Mouse (Mus musculus): ENCODE data around the gene Rem2. TPM values are rescaled to one million over a fixed set of nuclear protein-coding genes. Genes with fewer than 3 reads are reported as not detected.

Rem2 gene
- polyA plus RNA-seq, 1 experiment: 0.22 TPM

- H3K36me3 ChIP-seq (ENCODE audit: control insufficient read depth, insufficient read depth, low read length): no peaks in the 10 kb centered on the region
- TF ChIP-seq POLR2A (IDR thresholded peaks at IDR 0.05; ENCODE audit: low read depth, low read length) (no peak), CTCF (IDR thresholded peaks at IDR 0.05; ENCODE audit: extremely low read depth, insufficient read depth, insufficient read length, insufficient replicate concordance) (no peak)
- no peak overlapping the region for H3K27ac ChIP-seq (ENCODE audit: insufficient read depth, low read length)
- H3K4me3 ChIP-seq (ENCODE audit: extremely low read depth, insufficient read depth, insufficient read length): no peak overlapping the region
- no peaks in the 10 kb centered on the region for H3K27me3 ChIP-seq (ENCODE audit: control insufficient read depth, insufficient read depth, low read length)
- peaks cover 8% of the 10 kb centered on the region for H3K4me1 ChIP-seq (ENCODE audit: control insufficient read depth, insufficient read depth, insufficient read length)
- no peak for DNase-seq (ENCODE audit: low read depth in 1 of 2, low spot score in 2 of 2)
These were observed 12.4 kb downstream of the Rem2 start for GRCm38 (mm10) chr14:54488350-54488749.

GRCm38 (mm10) chr14:54492345-54493131, 16.6 kb downstream of the Rem2 start:
- no peak for TF ChIP-seq CTCF (IDR thresholded peaks at IDR 0.05; ENCODE audit: extremely low read depth, insufficient read depth, insufficient read length, insufficient replicate concordance)
- no peak for TF ChIP-seq POLR2A (IDR thresholded peaks at IDR 0.05; ENCODE audit: low read depth, low read length)
- H3K27ac ChIP-seq (ENCODE audit: insufficient read depth, low read length): peak overlapping the region; percentile 75
- no peaks in the 10 kb centered on the region for H3K36me3 ChIP-seq (ENCODE audit: control insufficient read depth, insufficient read depth, low read length)
- H3K4me3 ChIP-seq (ENCODE audit: extremely low read depth, insufficient read depth, insufficient read length): no peak overlapping the region; the same call in 1 of the 2 replicates
- no peaks in the 10 kb centered on the region for H3K27me3 ChIP-seq (ENCODE audit: control insufficient read depth, insufficient read depth, low read length)
- H3K4me1 ChIP-seq (ENCODE audit: control insufficient read depth, insufficient read depth, insufficient read length): peaks cover 13% of the 10 kb centered on the region
- DNase-seq (ENCODE audit: low read depth in 1 of 2, low spot score in 2 of 2): no peak
- WGBS: 39% methylated on average over 18 of the region's 18 CpGs

DNA sequence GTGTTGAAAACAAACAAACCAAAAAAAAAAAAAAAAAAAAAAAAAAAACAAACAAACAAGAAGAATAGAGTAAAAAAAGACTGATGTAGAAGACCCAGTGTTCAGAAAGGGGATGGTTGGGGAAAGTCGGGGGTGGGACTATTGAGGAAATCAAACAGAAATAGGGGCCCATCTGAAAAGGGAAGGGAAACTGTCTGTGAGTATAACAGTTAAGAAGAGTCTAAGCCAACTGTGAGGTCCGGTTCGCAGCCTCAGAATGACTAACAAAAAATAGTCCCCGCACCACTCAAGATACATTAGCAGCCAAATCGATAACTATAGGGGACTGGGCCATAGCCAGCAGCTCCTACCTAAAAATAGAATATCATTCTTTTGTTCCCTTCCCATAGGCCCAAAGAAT, 17.3 kb downstream of the Rem2 start:
- H3K27ac ChIP-seq (ENCODE audit: insufficient read depth, low read length): peak overlapping the region; percentile 75; the same call in 1 of the 2 replicates
- no peak for DNase-seq (ENCODE audit: low read depth in 1 of 2, low spot score in 2 of 2)
- no peaks in the 10 kb centered on the region for H3K36me3 ChIP-seq (ENCODE audit: control insufficient read depth, insufficient read depth, low read length)
- no peaks in the 10 kb centered on the region for H3K27me3 ChIP-seq (ENCODE audit: control insufficient read depth, insufficient read depth, low read length)
- H3K4me3 ChIP-seq (ENCODE audit: extremely low read depth, insufficient read depth, insufficient read length): no peak overlapping the region
- no peak for TF ChIP-seq POLR2A (IDR thresholded peaks at IDR 0.05; ENCODE audit: low read depth, low read length)
- WGBS: 39% methylated on average over 5 of the region's 5 CpGs
- peaks cover 13% of the 10 kb centered on the region for H3K4me1 ChIP-seq (ENCODE audit: control insufficient read depth, insufficient read depth, insufficient read length)

GRCm38 (mm10) chr14:54494234-54494633, 18.3 kb downstream of the Rem2 start:
- Histone ChIP-seq H3K27me3 (ENCODE audit: control insufficient read depth, insufficient read depth, low read length) (no peaks in the 10 kb centered on the region), H3K36me3 (ENCODE audit: control insufficient read depth, insufficient read depth, low read length) (no peaks in the 10 kb centered on the region), H3K4me3 (ENCODE audit: extremely low read depth, insufficient read depth, insufficient read length) (no peak overlapping the region), H3K4me1 (ENCODE audit: control insufficient read depth, insufficient read depth, insufficient read length) (peaks cover 13% of the 10 kb centered on the region), H3K27ac (ENCODE audit: insufficient read depth, low read length) (no peak overlapping the region)
- no peak for TF ChIP-seq POLR2A (IDR thresholded peaks at IDR 0.05; ENCODE audit: low read depth, low read length)
- TF ChIP-seq CTCF (IDR thresholded peaks at IDR 0.05; ENCODE audit: extremely low read depth, insufficient read depth, insufficient read length, insufficient replicate concordance): peak; percentile 88; the same call in 1 of the 2 replicates
- 0% methylated on average over 3 of the region's 3 CpGs for WGBS
- peak; percentile 71 to 72 for DNase-seq (ENCODE audit: low read depth in 1 of 2, low spot score in 2 of 2)

GRCm38 (mm10) chr14:54496706-54497105, 20.8 kb downstream of the Rem2 start:
- DNase-seq (ENCODE audit: low read depth in 1 of 2, low spot score in 2 of 2): no peak
- H3K27ac ChIP-seq (ENCODE audit: insufficient read depth, low read length): no peak overlapping the region
- H3K36me3 ChIP-seq (ENCODE audit: control insufficient read depth, insufficient read depth, low read length): no peaks in the 10 kb centered on the region
- TF ChIP-seq POLR2A (IDR thresholded peaks at IDR 0.05; ENCODE audit: low read depth, low read length): no peak
- no peak for TF ChIP-seq CTCF (IDR thresholded peaks at IDR 0.05; ENCODE audit: extremely low read depth, insufficient read depth, insufficient read length, insufficient replicate concordance)
- H3K27me3 ChIP-seq (ENCODE audit: control insufficient read depth, insufficient read depth, low read length): no peaks in the 10 kb centered on the region
- H3K4me3 ChIP-seq (ENCODE audit: extremely low read depth, insufficient read depth, insufficient read length): no peak overlapping the region
- WGBS: 87% methylated on average over 14 of the region's 14 CpGs
- H3K4me1 ChIP-seq (ENCODE audit: control insufficient read depth, insufficient read depth, insufficient read length): peaks cover 13% of the 10 kb centered on the region

- Histone ChIP-seq H3K27me3 (ENCODE audit: control insufficient read depth, insufficient read depth, low read length) (no peaks in the 10 kb centered on the region), H3K27ac (ENCODE audit: insufficient read depth, low read length) (no peak overlapping the region), H3K36me3 (ENCODE audit: control insufficient read depth, insufficient read depth, low read length) (no peaks in the 10 kb centered on the region), H3K4me3 (ENCODE audit: extremely low read depth, insufficient read depth, insufficient read length) (no peak overlapping the region), H3K4me1 (ENCODE audit: control insufficient read depth, insufficient read depth, insufficient read length) (no peaks in the 10 kb centered on the region)
- no peak for TF ChIP-seq POLR2A (IDR thresholded peaks at IDR 0.05; ENCODE audit: low read depth, low read length)
- TF ChIP-seq CTCF (IDR thresholded peaks at IDR 0.05; ENCODE audit: extremely low read depth, insufficient read depth, insufficient read length, insufficient replicate concordance): no peak
- DNase-seq (ENCODE audit: low read depth in 1 of 2, low spot score in 2 of 2): no peak
- WGBS: 46% methylated on average over 2 of the region's 2 CpGs
These were observed 23.4 kb downstream of the Rem2 start for GRCm38 (mm10) chr14:54499330-54499729.

GRCm38 (mm10) chr14:54501365-54501764, 25.5 kb downstream of the Rem2 start:
- WGBS: 85% methylated on average over 2 of the region's 2 CpGs

More at GRCm38 (mm10) chr14:54501365-54501764, 25.5 kb downstream of the Rem2 start:
- no peak overlapping the region for H3K4me3 ChIP-seq (ENCODE audit: extremely low read depth, insufficient read depth, insufficient read length)
- no peak for TF ChIP-seq CTCF (IDR thresholded peaks at IDR 0.05; ENCODE audit: extremely low read depth, insufficient read depth, insufficient read length, insufficient replicate concordance)
- TF ChIP-seq POLR2A (IDR thresholded peaks at IDR 0.05; ENCODE audit: low read depth, low read length): no peak
- no peak for DNase-seq (ENCODE audit: low read depth in 1 of 2, low spot score in 2 of 2)
- no peak overlapping the region for H3K27ac ChIP-seq (ENCODE audit: insufficient read depth, low read length)
- H3K36me3 ChIP-seq (ENCODE audit: control insufficient read depth, insufficient read depth, low read length): no peaks in the 10 kb centered on the region
- H3K27me3 ChIP-seq (ENCODE audit: control insufficient read depth, insufficient read depth, low read length): no peaks in the 10 kb centered on the region
- no peaks in the 10 kb centered on the region for H3K4me1 ChIP-seq (ENCODE audit: control insufficient read depth, insufficient read depth, insufficient read length)
